Mouse (Mus musculus): ENCODE measurements around the gene Lsm2. TPM values are rescaled to one million over a fixed set of nuclear protein-coding genes. Genes with fewer than 3 reads are reported as not detected.

Lsm2 gene
- total RNA-seq (2023): 10 to 100 TPM; 41.4 to 45.7 TPM

GRCm38 (mm10) chr17:34981690-34982180 is at the start of gene Lsm2:
Gene Lsm2, plus strand, starts transcription at chr17:34981862.

DNA sequence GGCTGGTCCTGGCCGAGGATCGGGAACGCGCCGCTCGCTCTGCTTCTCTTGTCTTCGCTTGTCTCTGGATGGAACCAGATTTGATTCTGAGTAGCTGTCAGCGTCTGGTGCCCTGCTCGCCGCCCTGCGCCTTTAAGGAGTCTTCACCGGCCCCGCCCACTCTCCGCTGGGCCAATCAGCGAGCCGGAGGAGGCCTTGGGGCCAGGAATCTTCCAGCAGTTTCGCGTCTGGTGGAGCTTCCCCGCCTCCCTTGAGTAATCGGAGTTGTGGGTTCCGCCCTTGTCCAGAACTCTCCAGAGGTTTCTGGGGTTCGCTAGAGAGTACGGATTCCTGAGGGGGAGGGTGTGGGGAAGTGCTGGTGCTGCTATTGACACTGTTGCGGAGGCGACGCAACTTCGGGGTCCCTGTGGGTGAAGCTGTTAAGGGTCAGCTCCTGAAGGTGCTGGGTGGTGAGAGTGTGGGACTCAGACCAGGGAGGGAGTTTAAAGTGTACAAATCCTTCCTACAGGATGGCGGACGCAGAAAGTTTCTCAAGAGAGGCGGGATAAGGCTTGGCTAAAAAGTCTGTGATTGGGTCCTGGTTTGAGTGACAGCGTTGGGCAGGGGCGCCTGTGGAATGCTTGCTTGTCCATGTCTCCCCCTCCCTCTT is 22.4 kb upstream of the Lsm2 start, which contains the start of gene Hspa1b:
Gene Hspa1b, minus strand, starts transcription at position 109 of the 649 bp plus-strand sequence.

DNA sequence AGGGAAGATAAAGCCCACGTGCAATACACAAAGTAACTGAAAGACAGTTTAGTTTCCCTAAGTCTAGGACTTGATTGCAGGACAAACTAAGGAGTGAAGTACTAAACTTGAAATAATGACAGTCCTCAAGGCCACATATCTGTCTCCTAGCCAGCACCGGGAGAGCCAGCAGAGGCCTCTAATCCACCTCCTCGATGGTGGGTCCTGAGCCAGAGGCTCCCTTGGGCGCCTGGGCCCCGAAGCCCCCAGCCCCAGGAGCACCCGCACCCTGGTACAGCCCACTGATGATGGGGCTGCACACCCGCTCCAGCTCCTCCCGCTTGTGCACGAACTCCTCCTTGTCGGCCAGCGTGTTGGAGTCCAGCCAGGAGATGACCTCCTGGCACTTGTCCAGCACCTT is 11.8 kb upstream of the Lsm2 start, which contains the start of gene Gm20481:
Gene Gm20481, plus strand, starts transcription at position 91 of the 400 bp plus-strand sequence.

GRCm38 (mm10) chr17:34972069-34972749 is 9.5 kb upstream of the Lsm2 start, which contains the start of the genes Hspa1a and Hspa1l:
Gene Hspa1a, minus strand, starts transcription at chr17:34972156.
Gene Hspa1l, plus strand, starts transcription at chr17:34972703.

GRCm38 (mm10) chr17:35000717-35001451 is 19.2 kb downstream of the Lsm2 start, which contains the start of gene Vars:
Gene Vars, plus strand, starts transcription at chr17:35000987.

DNA sequence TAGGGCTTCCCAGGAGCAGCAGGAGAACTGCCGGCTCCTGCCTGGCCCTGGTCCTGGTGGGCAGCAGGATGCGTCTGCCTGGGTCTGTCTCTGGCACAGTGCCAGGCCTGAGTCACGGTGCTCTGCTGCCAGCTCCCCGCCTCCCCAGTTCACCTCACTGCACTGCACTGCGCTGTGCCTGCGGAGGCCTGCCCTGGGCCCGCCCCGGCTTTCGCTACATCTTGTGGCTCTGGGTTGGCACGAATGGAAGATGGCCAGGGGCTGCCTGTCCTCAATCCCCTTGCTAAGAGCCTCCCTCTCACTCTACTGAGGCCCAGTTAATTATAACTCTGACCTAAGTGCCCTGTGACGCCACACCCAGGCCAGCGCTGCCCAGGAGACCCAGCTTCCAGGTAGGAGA is 34.7 kb downstream of the Lsm2 start, which contains the start of gene Vwa7:
Gene Vwa7, plus strand, starts transcription at position 204 of the 400 bp plus-strand sequence.

DNA sequence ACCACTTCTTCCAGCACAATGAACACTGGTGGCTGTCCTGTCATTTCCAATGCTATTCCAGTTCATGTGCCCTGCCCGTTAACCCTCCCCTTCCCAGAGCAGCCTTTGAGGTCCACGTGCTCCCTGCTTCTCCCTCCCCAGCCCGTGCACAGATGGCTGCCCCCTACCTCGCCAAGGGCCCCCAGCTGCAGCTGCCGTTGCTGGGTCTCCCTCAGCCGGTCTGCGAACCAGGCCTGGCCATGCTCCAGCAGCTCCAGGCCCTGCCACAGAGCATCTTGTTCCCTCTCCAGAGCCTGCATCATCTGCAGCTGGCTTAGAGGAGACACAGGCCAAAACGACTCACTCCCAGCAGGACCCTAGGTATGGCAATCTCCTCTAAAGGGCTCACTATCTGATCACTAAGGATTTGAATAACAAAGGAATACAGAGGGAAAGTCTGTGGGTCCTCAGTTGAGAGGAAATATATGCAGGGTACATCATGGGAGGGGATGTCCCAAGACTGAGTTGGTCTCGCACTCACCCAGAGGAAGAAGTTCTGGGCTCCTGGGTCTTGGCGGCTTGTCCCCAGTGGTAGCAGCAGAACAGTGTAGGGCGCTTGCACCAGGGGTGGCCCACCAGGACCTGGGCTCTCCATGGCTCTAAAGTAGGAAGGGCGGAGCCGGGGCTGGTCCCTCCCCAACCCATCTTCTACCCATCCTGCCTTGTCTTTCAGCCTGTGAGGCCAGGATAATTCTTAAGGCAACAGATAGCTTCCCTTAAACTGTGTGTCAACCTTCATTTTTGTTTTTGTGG is 45.8 kb downstream of the Lsm2 start, which contains the start of gene Sapcd1:
Gene Sapcd1, minus strand, starts transcription at position 740 of the 792 bp plus-strand sequence.

Other genes starting within 250 kb of the Lsm2 start
- under 1 TPM; 0.29 to 0.59 TPM for gene C4b, start 238.0 kb upstream of the Lsm2 start, total RNA-seq (2023)
- not detected for gene Cyp21a1, start 177.3 kb upstream of the Lsm2 start, total RNA-seq (2023)
- 10 to 100 TPM; 34.1 to 39.4 TPM for gene Stk19, start 144.9 kb upstream of the Lsm2 start, total RNA-seq (2023)
- 10 to 100 TPM; 49.0 to 49.1 TPM for gene Dxo, start 144.8 kb upstream of the Lsm2 start, total RNA-seq (2023)
- 10 to 100 TPM; 66.2 to 72.1 TPM for gene Skiv2l, start 131.7 kb upstream of the Lsm2 start, total RNA-seq (2023)
- gene Nelfe, start 131.5 kb upstream of the Lsm2 start, total RNA-seq (2023): 10 to 100 TPM; 23.4 to 30.8 TPM
- gene Cfb, start 119.3 kb upstream of the Lsm2 start, total RNA-seq (2023): 1 to 10 TPM; 1.6 to 1.8 TPM
- gene Zbtb12, start 102.4 kb upstream of the Lsm2 start, total RNA-seq (2023): 1 to 10 TPM; 2.8 to 3.9 TPM
- not detected for gene Gm20547, start 99.8 kb upstream of the Lsm2 start, total RNA-seq (2023)
- under 1 TPM in 1 of 2 experiments, not detected in 1; 0.24 TPM for gene C2, start 83.6 kb upstream of the Lsm2 start, total RNA-seq (2023)
- 10 to 100 TPM; 68.7 to 71.8 TPM for gene Ehmt2, start 83.4 kb upstream of the Lsm2 start, total RNA-seq (2023)
- gene Slc44a4, start 67.4 kb upstream of the Lsm2 start, total RNA-seq (2023): not detected
- 10 to 100 TPM; 60.2 to 63.2 TPM for gene Neu1, start 50.6 kb upstream of the Lsm2 start, total RNA-seq (2023)
- gene Hspa1b, start 22.6 kb upstream of the Lsm2 start, total RNA-seq (2023): 100 to 1,000 TPM in 1 of 2 experiments, 10 to 100 TPM in 1; 58.3 to 134 TPM
- not detected for gene Gm20481, start 11.9 kb upstream of the Lsm2 start, total RNA-seq (2023)
- 100 to 1,000 TPM in 1 of 2 experiments, 10 to 100 TPM in 1; 86.4 to 244 TPM for gene Hspa1a, start 9.7 kb upstream of the Lsm2 start, total RNA-seq (2023)
- under 1 TPM in 1 of 2 experiments, not detected in 1; 0.20 TPM for gene Hspa1l, start 9.2 kb upstream of the Lsm2 start, total RNA-seq (2023)
- 10 to 100 TPM; 61.7 to 68.3 TPM for gene Vars, start 19.1 kb downstream of the Lsm2 start, total RNA-seq (2023)
- under 1 TPM in 1 of 2 experiments, not detected in 1; 0.15 TPM for gene Vwa7, start 34.7 kb downstream of the Lsm2 start, total RNA-seq (2023)
- gene Sapcd1, start 46.2 kb downstream of the Lsm2 start, total RNA-seq (2023): 1 to 10 TPM; 1.3 to 2.1 TPM
- gene Msh5, start 64.9 kb downstream of the Lsm2 start, total RNA-seq (2023): 10 to 100 TPM; 11.5 to 12.5 TPM
- 100 to 1,000 TPM; 262 to 285 TPM for gene Clic1, start 68.1 kb downstream of the Lsm2 start, total RNA-seq (2023)
- gene Ddah2, start 77.2 kb downstream of the Lsm2 start, total RNA-seq (2023): 1 to 10 TPM; 2.5 to 3.1 TPM
- 1 to 10 TPM in 1 of 2 experiments, not detected in 1; 1.0 TPM for gene Ly6g6c, start 83.5 kb downstream of the Lsm2 start, total RNA-seq (2023)
- gene Mpig6b, start 84.3 kb downstream of the Lsm2 start, total RNA-seq (2023): under 1 TPM in 1 of 2 experiments, not detected in 1; 0.26 TPM
- gene Ly6g6e, start 95.0 kb downstream of the Lsm2 start, total RNA-seq (2023): not detected
- gene Ly6g6d, start 96.2 kb downstream of the Lsm2 start, total RNA-seq (2023): not detected
- under 1 TPM in 1 of 2 experiments, not detected in 1; 0.35 TPM for gene Ly6g6f, start 103.7 kb downstream of the Lsm2 start, total RNA-seq (2023)
- 10 to 100 TPM; 50.2 to 58.4 TPM for gene Abhd16a, start 107.4 kb downstream of the Lsm2 start, total RNA-seq (2023)
- gene Ly6g5c, start 126.4 kb downstream of the Lsm2 start, total RNA-seq (2023): not detected
- gene Ly6g5b, start 133.6 kb downstream of the Lsm2 start, total RNA-seq (2023): 10 to 100 TPM; 13.5 to 16.4 TPM
- 10 to 100 TPM; 20.2 to 26.5 TPM for gene Gpank1, start 139.6 kb downstream of the Lsm2 start, total RNA-seq (2023)
- gene Csnk2b, start 140.2 kb downstream of the Lsm2 start, total RNA-seq (2023): 100 to 1,000 TPM; 172 TPM
- gene D17H6S53E, start 144.5 kb downstream of the Lsm2 start, total RNA-seq (2023): 10 to 100 TPM; 16.4 to 24.3 TPM
- under 1 TPM in 1 of 2 experiments, not detected in 1; 0.42 TPM for gene Apom, start 150.2 kb downstream of the Lsm2 start, total RNA-seq (2023)
- gene Bag6, start 153.3 kb downstream of the Lsm2 start, total RNA-seq (2023): 100 to 1,000 TPM; 222 to 226 TPM
- 100 to 1,000 TPM; 180 to 195 TPM for gene Prrc2a, start 183.0 kb downstream of the Lsm2 start, total RNA-seq (2023)
- gene Aif1, start 194.2 kb downstream of the Lsm2 start, total RNA-seq (2023): 10 to 100 TPM; 18.0 to 18.3 TPM
- gene Lst1, start 206.6 kb downstream of the Lsm2 start, total RNA-seq (2023): 100 to 1,000 TPM; 564 to 656 TPM
- 10 to 100 TPM; 84.2 to 91.5 TPM for gene Ltb, start 212.6 kb downstream of the Lsm2 start, total RNA-seq (2023)
- gene Tnf, start 220.1 kb downstream of the Lsm2 start, total RNA-seq (2023): 10 to 100 TPM; 71.0 to 84.1 TPM
- gene Lta, start 223.5 kb downstream of the Lsm2 start, total RNA-seq (2023): not detected
- gene Gm16181, start 239.0 kb downstream of the Lsm2 start, total RNA-seq (2023): not detected

All from neutrophil, adult 83 days (primary cell).